Mouse (Mus musculus): ENCODE results near the gene Bcar3. TPM values are rescaled to one million over a fixed set of nuclear protein-coding genes. Genes with fewer than 3 reads are reported as not detected.

The Bcar3 gene
- 7.3 and 7.7 TPM in 2 replicates for polyA plus RNA-seq (2021; fragmentation: Nextera tagmentation)
- long read RNA-seq, experiment 1, transcript Bcar3-201 (12 exons, 3,311 nt), result major isoform, 12 of 22 reads
- long read RNA-seq, experiment 1, partial matches to known transcripts, result 7 of 22 reads
- long read RNA-seq, experiment 1, other reads (novel, unspliced or antisense), result 3 of 22 reads
- long read RNA-seq, experiment 2, transcript Bcar3-201 (12 exons, 3,311 nt), result major isoform, 75 of 97 reads
- long read RNA-seq, experiment 2, partial matches to known transcripts, result 11 of 97 reads
- long read RNA-seq, experiment 2, other reads (novel, unspliced or antisense), result 11 of 97 reads

GRCm38 (mm10) chr3:122293954-122294850 is at the start of gene Bcar3:
Bcar3 (plus strand) TSS chr3:122294136.

GRCm38 (mm10) chr3:122245215-122245877 is 48.6 kb upstream of the Bcar3 start, which contains the start of gene Gclm:
Gclm (plus strand) TSS chr3:122245557.

GRCm38 (mm10) chr3:122274241-122275024 is 19.5 kb upstream of the Bcar3 start, which contains the start of gene Dnttip2:
Dnttip2 (plus strand) TSS chr3:122274388.

Small RNA genes lying within 50 kb of the gene (microRNA-seq; reads per million reads assigned to microRNA genes)
- gene Mir760 (930 reads per million, percentile 80 among the genes with 10 or more reads in this experiment), gene Mir7657 (not detected)

Other genes with a start within 250 kb of the Bcar3 start
- gene Abca4, start 249.7 kb upstream of the Bcar3 start, polyA plus RNA-seq (2021; fragmentation: Nextera tagmentation), result 0.16 and 2.5 TPM in 2 replicates
- 81.2 and 100 TPM in 2 replicates for gene Gclm, start 48.6 kb upstream of the Bcar3 start, polyA plus RNA-seq (2021; fragmentation: Nextera tagmentation)
- 28.8 and 29.5 TPM in 2 replicates for gene Dnttip2, start 19.7 kb upstream of the Bcar3 start, polyA plus RNA-seq (2021; fragmentation: Nextera tagmentation)

All from layer of hippocampus, adult 6 months (tissue).